Mouse (Mus musculus) testis, adult 2 months (tissue): ENCODE results near the gene Mia.

ENCODE experiments used
- CTCF ChIP-seq: fragments of 200-500 bp; IDR thresholded peaks from 2 replicates; pipeline ENCODE4 v1.5.1; 2012; ENCODE audit warnings: low read depth, mild to moderate bottlenecking, inconsistent platforms, low read length, moderate library complexity; ENCODE audit not compliant: control insufficient read depth, insufficient read depth, insufficient replicate concordance
- POLR2A ChIP-seq: fragments of 200-500 bp; IDR thresholded peaks from 2 replicates; pipeline ENCODE4 v1.6.1; 2012; ENCODE audit warnings: low read depth, mild to moderate bottlenecking, inconsistent platforms, low read length, moderate library complexity; ENCODE audit not compliant: control insufficient read depth

DNA sequence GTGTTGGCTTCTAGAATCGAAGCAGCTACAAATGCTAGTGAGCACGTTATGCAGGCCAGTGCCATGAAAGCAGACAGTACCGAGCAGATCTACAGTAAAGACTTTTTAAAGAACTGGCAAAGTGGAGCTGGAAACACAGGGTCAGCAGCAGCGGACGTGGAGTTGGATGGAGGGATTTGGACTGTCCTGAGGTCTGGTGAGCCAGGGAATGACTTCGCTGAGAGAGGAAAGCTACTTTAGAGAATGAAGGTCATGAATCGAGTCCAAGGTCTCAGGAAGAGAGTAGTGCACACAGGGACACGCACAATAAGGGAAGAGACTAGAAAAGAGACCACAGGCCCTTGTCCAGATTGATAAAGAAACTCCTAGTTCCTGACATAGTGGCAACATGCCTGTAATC is 16.7 kb upstream of the Mia start:
- TF ChIP-seq POLR2A (no peak), CTCF (no peak)
